Mouse (Mus musculus) MEL (cell line): ENCODE data around the gene Slc51b.

ENCODE experiments used
- CTCF ChIP-seq, 3 experiments: IDR thresholded peaks in 2 of 3; conservative IDR thresholded peaks in 1 of 3; 2 replicates each; pipeline ENCODE4 v1.5.1; 2011 to 2012; ENCODE audit warnings: low read length in 3 of 3, low read depth in 2 of 3, mild to moderate bottlenecking in 2 of 3, improper control_type of control experiment in 1 of 3, inconsistent platforms in 1 of 3, mixed read lengths in 1 of 3, moderate library complexity in 1 of 3; ENCODE audit not compliant: control insufficient read depth in 1 of 3, insufficient read depth in 1 of 3, poor library complexity in 1 of 3, severe bottlenecking in 1 of 3
- MAFK ChIP-seq: IDR thresholded peaks from 2 replicates; pipeline ENCODE4 v1.6.1; 2011; ENCODE audit warnings: low read depth, mild to moderate bottlenecking, low read length, improper control_type of control experiment, borderline replicate concordance
- MXI1 ChIP-seq: IDR thresholded peaks from 2 replicates; pipeline ENCODE4 v1.6.1; 2011; ENCODE audit warnings: mild to moderate bottlenecking, low read depth, low read length, improper control_type of control experiment
- NELFE ChIP-seq: IDR thresholded peaks from 2 replicates; pipeline ENCODE4 v1.6.1; 2011; ENCODE audit warnings: low read depth, low read length, improper control_type of control experiment
- POLR2A ChIP-seq, 2 experiments: IDR thresholded peaks; 2 replicates each; pipeline ENCODE4 v1.6.1; 2011 to 2012; ENCODE audit warnings: low read length in 2 of 2, mild to moderate bottlenecking in 2 of 2, control low read depth in 1 of 2, improper control_type of control experiment in 1 of 2, low read depth in 1 of 2, moderate library complexity in 1 of 2; ENCODE audit not compliant: control insufficient read depth in 1 of 2, insufficient read depth in 1 of 2, poor library complexity in 1 of 2

GRCm38 (mm10) chr9:65430401-65430800 lies 7.6 kb upstream of the Slc51b start:
- TF ChIP-seq POLR2A (IDR thresholded peaks at IDR 0.05; ENCODE audit: control insufficient read depth in 1 of 2, insufficient read depth in 1 of 2, low read depth in 1 of 2, low read length in 2 of 2, poor library complexity in 1 of 2) (no peak), CTCF (IDR thresholded peaks at IDR 0.05 in 2 of 3, conservative IDR thresholded peaks at IDR 0.05 in 1 of 3; ENCODE audit: control insufficient read depth in 1 of 3, insufficient read depth in 1 of 3, low read depth in 2 of 3, low read length in 3 of 3, poor library complexity in 1 of 3, severe bottlenecking in 1 of 3) (no peak), MAFK (no peak), MXI1 (no peak), NELFE (no peak)
